Mouse (Mus musculus) kidney, embryonic 14.5 days (tissue): ENCODE results near the gene Irf8. TPM values are rescaled to one million over a fixed set of nuclear protein-coding genes. Genes with fewer than 3 reads are reported as not detected.
"Not testable (repeated sequence)": the region's sequence is repeated elsewhere in the genome, so short reads cannot be mapped to it uniquely, and the experiment has no call there.

Source experiments
- ATAC-seq: fragments of 200-750 bp; cut with Nextera tagmentation; 2 replicates; pipeline ENCODE4 v1.8.0; 2017; ENCODE audit warnings: moderate number of reproducible peaks, mild to moderate bottlenecking, moderate TSS enrichment, moderate library complexity; ENCODE audit not compliant: low FRiP score, low TSS enrichment
- H3K27ac ChIP-seq: fragments of 300-500 bp; sonication (generic); 2 replicates; pipeline ENCODE4 v1.5.1; 2014; ENCODE audit warnings: low read depth, mild to moderate bottlenecking, low read length, moderate library complexity, mixed read lengths
- H3K27me3 ChIP-seq: fragments of 300-500 bp; sonication (generic); 2 replicates; pipeline ENCODE4 v1.6.1; 2014; ENCODE audit warnings: mild to moderate bottlenecking, low read length; ENCODE audit not compliant: control insufficient read depth, insufficient read depth
- H3K36me3 ChIP-seq: fragments of 300-500 bp; sonication (generic); 2 replicates; pipeline ENCODE4 v1.6.1; 2014; ENCODE audit warnings: low read length, mixed read lengths; ENCODE audit not compliant: control insufficient read depth, insufficient read depth
- H3K4me1 ChIP-seq: fragments of 300-500 bp; sonication (generic); 2 replicates; pipeline ENCODE4 v1.6.1; 2014; ENCODE audit warnings: low read length, mixed read lengths; ENCODE audit not compliant: control insufficient read depth, insufficient read depth
- H3K4me2 ChIP-seq: fragments of 300-500 bp; sonication (generic); replicated peaks from 2 replicates; pipeline ENCODE4 v1.6.1; 2014; ENCODE audit warnings: low read depth, mild to moderate bottlenecking, low read length
- H3K4me3 ChIP-seq: fragments of 300-500 bp; sonication (generic); 2 replicates; pipeline ENCODE4 v1.5.1; 2014; ENCODE audit warnings: mild to moderate bottlenecking, low read length
- H3K9ac ChIP-seq: fragments of 300-500 bp; sonication (generic); 2 replicates; pipeline ENCODE4 v1.6.1; 2014; ENCODE audit warnings: low read depth, mild to moderate bottlenecking, low read length, moderate library complexity
- H3K9me3 ChIP-seq: fragments of 300-500 bp; sonication (generic); 2 replicates; pipeline ENCODE4 v1.6.1; 2016; ENCODE audit warnings: low read length; ENCODE audit not compliant: control insufficient read depth
- WGBS: fragments of 180-500 bp; shearing (Covaris S2); extraction: QIAGEN DNeasy Blood & Tissue Kit; methylation state at CpG from one replicate; pipeline ENCODE4 v1.1.7; 2014; 5-methylcytosine and 5-hydroxymethylcytosine counted together
- polyA plus RNA-seq: library from polyadenylated mRNA; unstranded; fragments of >200 nt; fragmentation: Nextera tagmentation; extraction: Ambion mirVana; gene quantifications from 2 replicates; pipeline ENCODE4 v1.2.1, GENCODE M21; 2014

Gene Irf8
- polyA plus RNA-seq, 1 experiment from 2014 or later, result 5.6 TPM

DNA sequence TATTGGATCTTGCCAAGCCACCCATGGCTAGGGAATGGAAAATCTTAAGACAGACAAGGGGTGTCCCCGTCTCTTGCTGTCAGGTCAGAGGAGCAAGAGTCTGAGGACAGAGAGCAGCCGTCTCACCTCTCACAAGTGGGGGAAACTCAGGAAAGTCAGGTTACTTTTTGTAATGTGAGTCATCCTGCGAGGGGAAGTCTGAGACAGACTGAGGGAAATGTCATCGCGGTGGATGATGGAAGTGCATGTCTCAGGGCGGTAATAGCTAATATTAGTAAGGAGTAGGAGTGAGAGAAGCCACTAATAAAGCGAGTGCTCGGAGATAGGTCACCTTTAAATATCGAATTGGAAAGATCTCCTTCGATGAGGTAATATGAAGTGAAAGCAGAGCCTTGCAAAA, 27.0 kb upstream of the Irf8 start:
- H3K27me3 ChIP-seq, result no peaks in the 10 kb centered on the region
- 70% methylated on average over 10 of the region's 10 CpGs for WGBS
- no peaks in the 10 kb centered on the region for H3K9me3 ChIP-seq
- H3K4me1 ChIP-seq, result 0 out of 2 replicates have a peak, but pooled peaks cover 2% of the 10 kb centered on the region
- no peak overlapping the region for H3K9ac ChIP-seq
- no peak overlapping the region for H3K4me2 ChIP-seq
- H3K4me3 ChIP-seq, result no peak overlapping the region
- no peak for ATAC-seq
- no peaks in the 10 kb centered on the region for H3K36me3 ChIP-seq
- H3K27ac ChIP-seq, result no peak overlapping the region

DNA sequence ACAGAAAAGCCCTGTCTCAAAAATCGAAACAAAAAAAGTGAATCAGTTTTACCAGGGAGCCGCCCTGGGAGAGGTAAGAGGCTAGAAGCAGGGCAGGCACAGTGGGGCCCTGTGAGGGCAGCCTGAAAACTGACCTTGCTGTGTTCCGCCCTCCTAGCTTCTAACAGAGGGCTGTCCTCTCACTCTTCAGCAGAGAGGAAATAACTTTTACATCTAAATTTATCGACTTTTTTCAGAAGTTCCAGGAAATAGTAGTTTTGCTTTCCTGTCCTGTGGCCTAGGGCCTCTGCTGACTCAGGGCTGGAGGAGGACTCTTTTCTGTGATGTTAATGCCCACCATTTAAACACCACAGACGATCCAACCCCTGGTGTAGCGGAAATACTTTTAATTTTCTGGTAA, 21.0 kb upstream of the Irf8 start:
- 0 out of 2 replicates have a peak, but pooled peaks cover 2% of the 10 kb centered on the region for H3K4me1 ChIP-seq
- no peak overlapping the region for H3K9ac ChIP-seq
- ATAC-seq, result no peak
- no peak overlapping the region for H3K4me3 ChIP-seq
- 67% methylated on average over 6 of the region's 6 CpGs for WGBS
- no peak overlapping the region for H3K4me2 ChIP-seq
- no peaks in the 10 kb centered on the region for H3K9me3 ChIP-seq
- H3K27me3 ChIP-seq, result no peaks in the 10 kb centered on the region
- H3K36me3 ChIP-seq, result no peaks in the 10 kb centered on the region
- no peak overlapping the region for H3K27ac ChIP-seq

DNA sequence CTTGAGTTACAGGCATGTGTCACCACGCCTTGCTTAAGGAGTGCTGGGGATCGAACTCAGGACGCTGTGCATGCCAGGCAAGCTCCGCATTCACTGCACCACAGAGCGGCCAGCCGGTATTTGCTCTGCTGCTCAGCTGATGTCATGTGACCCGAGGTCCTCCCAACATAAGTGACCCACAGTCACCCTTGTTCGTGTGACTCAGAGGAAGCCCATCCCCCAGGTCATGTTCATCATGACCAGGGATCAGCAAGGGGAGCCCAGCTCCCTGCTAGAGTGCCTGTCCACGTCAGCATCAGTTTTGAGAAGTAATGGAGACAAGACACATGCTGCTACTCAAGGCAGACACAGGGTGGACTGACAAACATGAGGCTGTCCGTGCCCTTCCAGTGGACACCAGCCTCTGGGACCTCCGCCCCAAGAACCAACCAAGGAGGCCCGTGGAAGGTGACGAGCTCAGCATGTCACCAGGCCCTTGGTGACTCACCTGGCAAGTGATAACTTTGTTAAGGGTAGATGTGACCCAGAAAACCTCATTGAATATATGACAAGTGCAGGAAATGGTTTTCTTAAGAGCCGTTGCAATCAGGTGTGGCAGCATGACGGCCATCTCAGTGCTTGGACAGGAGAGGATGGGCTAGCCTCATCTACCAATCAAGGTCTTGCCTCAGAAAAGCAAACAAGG, 20.0 kb upstream of the Irf8 start:
- Histone ChIP-seq H3K4me1 (0 out of 2 replicates have a peak, but pooled peaks cover 2% of the 10 kb centered on the region), H3K36me3 (no peaks in the 10 kb centered on the region), H3K27me3 (no peaks in the 10 kb centered on the region), H3K9me3 (no peaks in the 10 kb centered on the region), H3K4me3 (no peak overlapping the region), H3K9ac (no peak overlapping the region), H3K27ac (no peak overlapping the region), H3K4me2 (no peak overlapping the region)
- ATAC-seq, result no peak
- 70% methylated on average over 15 of the region's 15 CpGs for WGBS

DNA sequence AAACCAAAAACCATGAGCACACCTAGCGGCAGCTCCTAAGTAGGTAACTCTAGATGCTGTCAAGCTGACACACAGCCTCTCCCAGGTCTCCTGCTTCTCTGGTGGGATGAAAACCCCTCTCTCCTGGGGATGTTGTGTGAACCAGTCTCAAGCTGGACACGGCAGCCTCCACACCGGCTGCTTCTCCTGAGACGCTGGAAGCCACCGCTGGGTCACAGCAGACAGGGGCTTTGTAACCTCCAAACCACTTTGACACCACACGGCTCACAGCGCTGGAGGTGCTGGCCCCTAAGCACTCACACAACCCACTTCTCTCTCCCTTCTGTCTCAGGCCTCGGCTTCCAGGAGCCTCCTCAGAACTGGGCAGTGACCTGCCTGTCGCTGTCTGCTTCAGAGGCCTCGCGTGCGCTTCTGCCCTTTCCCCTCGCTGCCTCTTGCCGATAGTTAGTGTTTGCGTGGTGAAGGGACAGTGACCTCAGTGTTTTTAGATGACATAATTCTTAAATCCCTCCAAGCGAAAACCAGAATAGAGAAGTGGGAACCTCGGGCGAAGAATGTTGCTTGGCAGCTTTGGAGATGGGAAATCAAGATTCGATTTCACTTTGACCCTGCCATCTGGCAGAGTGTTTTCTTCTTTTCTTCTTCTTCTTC, 16.4 kb upstream of the Irf8 start:
- no peak for ATAC-seq
- 46% methylated on average over 19 of the region's 19 CpGs for WGBS
- 0 out of 2 replicates have a peak, but pooled peaks cover 2% of the 10 kb centered on the region for H3K4me1 ChIP-seq
- H3K9me3 ChIP-seq, result no peaks in the 10 kb centered on the region; the same call in 1 of the 2 replicates
- H3K4me2 ChIP-seq, result no peak overlapping the region
- H3K27me3 ChIP-seq, result no peaks in the 10 kb centered on the region
- H3K27ac ChIP-seq, result no peak overlapping the region
- H3K4me3 ChIP-seq, result no peak overlapping the region
- H3K36me3 ChIP-seq, result no peaks in the 10 kb centered on the region
- no peak overlapping the region for H3K9ac ChIP-seq

DNA sequence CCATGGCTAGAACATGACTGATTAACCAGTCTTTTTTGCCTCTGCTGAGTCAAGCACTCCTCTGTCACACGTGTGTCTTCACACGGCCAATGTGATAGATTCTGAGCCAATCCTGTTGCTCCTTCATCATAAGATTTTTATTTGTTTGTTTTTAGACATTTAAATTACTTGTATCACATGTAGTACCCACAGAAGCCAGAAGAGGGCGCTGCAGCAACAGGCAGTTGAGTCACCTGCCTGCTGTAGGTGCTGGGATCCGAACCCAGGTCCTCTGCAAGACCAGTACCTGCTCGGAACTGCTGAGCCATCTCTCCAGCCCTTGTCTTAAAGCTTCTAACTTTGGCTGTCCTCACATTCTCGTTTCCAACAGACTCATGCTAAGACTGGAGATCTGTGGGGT, 13.1 kb upstream of the Irf8 start:
- Histone ChIP-seq H3K27me3 (no peaks in the 10 kb centered on the region), H3K27ac (no peak overlapping the region), H3K4me2 (no peak overlapping the region), H3K9ac (no peak overlapping the region), H3K4me3 (no peak overlapping the region), H3K4me1 (0 out of 2 replicates have a peak, but pooled peaks cover 7% of the 10 kb centered on the region), H3K9me3 (no peaks in the 10 kb centered on the region; the same call in 1 of the 2 replicates), H3K36me3 (no peaks in the 10 kb centered on the region)
- no peak for ATAC-seq
- 79% methylated on average over 6 of the region's 6 CpGs for WGBS

DNA sequence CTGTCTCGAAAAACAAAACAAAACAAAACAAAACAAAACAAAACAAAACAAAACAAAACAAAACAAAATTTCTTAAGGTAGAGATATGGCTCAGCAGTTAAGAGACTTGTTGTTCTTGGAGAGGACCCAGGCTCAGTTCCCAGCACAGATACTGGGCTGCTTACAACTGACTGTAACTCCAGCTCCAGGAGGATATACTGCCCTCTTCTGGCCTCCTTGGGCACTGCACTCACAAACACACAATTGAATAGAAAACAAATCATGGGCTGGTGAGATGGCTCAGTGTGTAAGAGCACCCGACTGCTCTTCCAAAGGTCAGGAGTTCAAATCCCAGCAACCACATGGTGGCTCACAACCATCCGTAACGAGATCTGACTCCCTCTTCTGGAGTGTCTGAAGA, 12.1 kb upstream of the Irf8 start:
- H3K36me3 ChIP-seq, H3K9ac ChIP-seq, H3K4me3 ChIP-seq, H3K9me3 ChIP-seq, H3K27ac ChIP-seq, H3K4me1 ChIP-seq, H3K4me2 ChIP-seq, ATAC-seq, H3K27me3 ChIP-seq: not testable (repeated sequence)
- 94% methylated on average over 2 of the region's 4 CpGs for WGBS

DNA sequence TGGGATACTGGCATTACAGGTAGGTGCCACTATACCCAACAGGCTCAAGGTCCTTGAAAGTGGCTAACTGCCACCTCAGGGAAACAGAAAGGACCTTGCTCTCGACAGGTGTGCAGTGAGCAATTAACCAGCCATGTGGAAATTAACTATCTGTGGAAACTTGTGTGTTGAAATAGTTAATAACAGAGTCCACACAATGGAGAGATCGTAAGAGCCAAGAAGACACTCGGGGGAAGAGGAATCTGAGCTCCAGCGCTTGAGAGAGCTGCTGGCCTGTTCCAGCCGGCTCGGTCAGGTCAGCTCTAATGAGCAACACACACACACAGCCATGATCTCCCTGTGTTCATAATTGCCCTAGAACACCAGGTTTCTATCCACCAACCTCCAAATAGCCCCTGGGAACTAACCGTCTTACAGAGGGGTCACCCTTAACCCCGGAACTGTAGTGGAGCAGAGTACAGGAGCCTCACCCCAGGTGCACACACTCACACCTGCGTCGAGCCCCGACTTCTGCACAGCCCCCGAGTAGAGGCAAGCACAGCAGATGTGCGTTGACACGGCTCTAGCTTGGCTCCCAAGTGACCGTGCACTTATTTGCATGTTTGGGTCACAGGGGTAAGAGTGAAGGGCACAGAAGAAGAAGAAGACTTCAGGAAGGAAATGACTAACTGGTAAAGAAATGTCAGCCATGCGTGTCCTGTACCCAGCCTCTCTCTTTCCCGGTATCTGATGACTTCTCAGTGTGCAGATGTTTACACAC, 11.2 kb upstream of the Irf8 start:
- WGBS, result 52% methylated on average over 17 of the region's 17 CpGs
- Histone ChIP-seq H3K36me3 (no peaks in the 10 kb centered on the region), H3K27me3 (0 out of 2 replicates have a peak, but pooled peaks cover 3% of the 10 kb centered on the region), H3K9me3 (no peaks in the 10 kb centered on the region; the same call in 1 of the 2 replicates), H3K4me3 (no peak overlapping the region), H3K4me1 (0 out of 2 replicates have a peak, but pooled peaks cover 7% of the 10 kb centered on the region), H3K9ac (no peak overlapping the region), H3K4me2 (no peak overlapping the region), H3K27ac (no peak overlapping the region)
- no peak for ATAC-seq

DNA sequence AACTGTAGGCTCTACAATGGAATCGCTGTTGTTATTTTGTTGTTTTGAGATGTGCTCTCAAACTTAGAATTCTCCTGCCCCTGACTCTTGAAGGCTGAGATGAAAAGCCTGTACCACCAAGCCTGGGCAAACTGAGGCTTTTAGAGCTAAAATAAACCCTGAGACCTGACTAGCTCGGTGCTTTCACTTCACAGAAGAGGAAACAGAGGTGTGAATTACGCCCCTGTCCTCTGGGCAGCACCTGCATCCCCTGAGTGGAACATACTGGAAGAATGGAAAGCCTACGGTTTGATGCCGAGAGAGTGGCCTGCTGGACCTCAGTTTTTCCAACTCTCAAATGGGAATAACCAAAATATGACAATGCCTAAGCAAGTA, 10.6 kb upstream of the Irf8 start:
- no peak overlapping the region for H3K27ac ChIP-seq
- H3K4me1 ChIP-seq, result 0 out of 2 replicates have a peak, but pooled peaks cover 7% of the 10 kb centered on the region
- 0 out of 2 replicates have a peak, but pooled peaks cover 3% of the 10 kb centered on the region for H3K27me3 ChIP-seq
- no peak overlapping the region for H3K4me2 ChIP-seq
- no peaks in the 10 kb centered on the region; the same call in 1 of the 2 replicates for H3K9me3 ChIP-seq
- no peaks in the 10 kb centered on the region for H3K36me3 ChIP-seq
- H3K9ac ChIP-seq, result no peak overlapping the region
- ATAC-seq, result no peak
- WGBS, result 71% methylated on average over 5 of the region's 5 CpGs
- no peak overlapping the region for H3K4me3 ChIP-seq
